Mouse (Mus musculus) C2C12 (cell line): ENCODE results near the gene Zfhx3. TPM values are rescaled to one million over a fixed set of nuclear protein-coding genes. Genes with fewer than 3 reads are reported as not detected.

Experiments used
- H3K27me3 ChIP-seq: one replicate; pipeline ENCODE4 v1.6.1; 2011; ENCODE audit not compliant: control insufficient read depth, insufficient read depth, insufficient read length
- H3K36me3 ChIP-seq: one replicate; pipeline ENCODE4 v1.6.1; 2011; ENCODE audit not compliant: control insufficient read depth, insufficient read depth
- H3K4me3 ChIP-seq: one replicate; pipeline ENCODE4 v1.5.1; 2011; ENCODE audit warnings: mild to moderate bottlenecking, control low read depth; ENCODE audit not compliant: poor library complexity, insufficient read depth, severe bottlenecking
- H3K79me2 ChIP-seq: one replicate; pipeline ENCODE4 v1.6.1; 2011; ENCODE audit not compliant: control insufficient read depth, insufficient read depth
- H3K79me3 ChIP-seq: one replicate; pipeline ENCODE4 v1.6.1; 2011; ENCODE audit warnings: low read depth, control low read depth
- H3ac ChIP-seq: one replicate; pipeline ENCODE3; 2011; ENCODE audit warnings: low read depth; ENCODE audit not compliant: control insufficient read depth, insufficient read length
- CEBPB ChIP-seq: IDR thresholded peaks from one replicate; pipeline ENCODE4 v1.6.1; 2011; ENCODE audit warnings: low read depth, mild to moderate bottlenecking, control low read depth, moderate library complexity
- CTCF ChIP-seq: IDR thresholded peaks from one replicate; pipeline ENCODE4 v1.5.1; 2011; ENCODE audit not compliant: control insufficient read depth, insufficient read depth, insufficient read length
- FOSL1 ChIP-seq: IDR thresholded peaks from one replicate; pipeline ENCODE4 v1.8.0; 2011; ENCODE audit warnings: mild to moderate bottlenecking, low read length; ENCODE audit not compliant: poor library complexity, insufficient read depth, severe bottlenecking
- MAX ChIP-seq: IDR thresholded peaks from one replicate; pipeline ENCODE4 v1.6.1; 2011; ENCODE audit warnings: mild to moderate bottlenecking, control low read depth
- MYOD1 ChIP-seq: IDR thresholded peaks from one replicate; pipeline ENCODE4 v1.6.1; 2011; ENCODE audit warnings: low read depth; ENCODE audit not compliant: control insufficient read depth, insufficient read length
- MYOG ChIP-seq: IDR thresholded peaks from one replicate; pipeline ENCODE4 v1.6.1; 2011; ENCODE audit not compliant: control insufficient read depth, insufficient read length; ENCODE audit errors: extremely low read depth
- USF1 ChIP-seq: IDR thresholded peaks from one replicate; pipeline ENCODE4 v1.6.1; 2011; ENCODE audit warnings: low read depth, mild to moderate bottlenecking, control low read depth, moderate library complexity
- polyA plus RNA-seq: library from polyadenylated mRNA; unstranded; fragments of >200 nt; fragmentation: generic; extraction: Trizol; gene quantifications from one replicate; pipeline ENCODE4 v1.2.1, GENCODE M21; 2012; ENCODE audit warnings: missing spikeins

Gene Zfhx3
- polyA plus RNA-seq, 1 experiment: 4.3 TPM

DNA sequence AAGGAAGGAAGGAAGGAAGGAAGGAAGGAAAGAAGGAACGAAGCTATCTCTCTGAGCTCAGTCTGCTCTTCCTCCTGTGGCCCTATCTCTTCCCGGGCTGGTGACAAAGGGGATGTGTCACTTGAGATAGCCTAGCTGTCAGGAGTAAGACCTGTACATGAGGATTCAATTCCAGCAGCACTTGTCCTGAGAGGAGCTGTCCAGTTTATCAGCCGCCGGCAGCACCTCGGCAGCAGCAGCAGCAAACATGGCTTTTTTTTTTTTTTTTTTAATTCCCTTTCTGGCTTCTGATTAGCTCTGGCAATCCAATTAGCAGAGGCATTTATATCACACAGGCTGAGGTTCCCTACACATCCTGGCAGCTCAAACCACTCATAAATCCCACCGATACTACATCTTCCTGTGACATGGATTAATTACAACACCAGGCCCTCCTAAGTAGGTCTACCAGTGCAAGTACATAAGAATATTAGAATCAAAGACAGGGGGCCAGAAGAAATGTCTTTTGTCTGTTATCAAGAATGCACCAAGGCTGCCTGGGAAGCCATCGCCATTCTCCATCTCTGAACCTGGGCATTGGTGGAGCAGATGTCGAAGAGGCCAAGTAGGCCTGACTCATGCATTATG is 596.6 kb downstream of the Zfhx3 start:
- H3K36me3 ChIP-seq: no peaks in the 10 kb centered on the region
- H3K79me3 ChIP-seq: no peaks in the 10 kb centered on the region
- no peaks in the 10 kb centered on the region for H3K79me2 ChIP-seq
- H3K4me3 ChIP-seq: no peak overlapping the region
- TF ChIP-seq CEBPB (no peak), USF1 (no peak), MYOD1 (no peak), MAX (no peak), MYOG (no peak), CTCF (no peak), FOSL1 (no peak)
- H3K27me3 ChIP-seq: no peaks in the 10 kb centered on the region
- no peak overlapping the region for H3ac ChIP-seq

DNA sequence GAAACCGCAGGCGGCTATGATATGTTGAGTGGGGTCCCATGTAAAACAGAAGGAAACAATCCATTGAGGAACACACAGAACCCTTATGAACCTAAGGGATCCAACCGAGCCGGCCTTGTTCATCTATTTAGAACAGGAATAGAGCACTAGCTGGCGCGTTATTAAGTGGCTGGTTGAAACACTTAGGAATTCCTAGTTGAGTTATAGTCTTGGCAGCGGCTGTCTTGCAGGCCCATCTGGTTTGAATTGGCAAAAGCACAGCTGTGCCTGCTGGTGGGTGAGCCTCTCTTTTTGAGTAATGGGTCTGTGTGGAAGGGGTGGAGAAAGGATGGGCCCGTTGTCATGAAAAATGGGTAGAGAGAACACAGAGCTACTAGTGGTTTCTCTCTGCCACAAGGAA is 610.1 kb downstream of the Zfhx3 start:
- no peak overlapping the region for H3ac ChIP-seq
- no peak overlapping the region for H3K4me3 ChIP-seq
- H3K79me2 ChIP-seq: no peaks in the 10 kb centered on the region
- H3K79me3 ChIP-seq: no peaks in the 10 kb centered on the region
- no peak for TF ChIP-seq FOSL1
- no peak for TF ChIP-seq MAX
- no peak for TF ChIP-seq MYOD1
- H3K36me3 ChIP-seq: no peaks in the 10 kb centered on the region
- H3K27me3 ChIP-seq: no peaks in the 10 kb centered on the region

DNA sequence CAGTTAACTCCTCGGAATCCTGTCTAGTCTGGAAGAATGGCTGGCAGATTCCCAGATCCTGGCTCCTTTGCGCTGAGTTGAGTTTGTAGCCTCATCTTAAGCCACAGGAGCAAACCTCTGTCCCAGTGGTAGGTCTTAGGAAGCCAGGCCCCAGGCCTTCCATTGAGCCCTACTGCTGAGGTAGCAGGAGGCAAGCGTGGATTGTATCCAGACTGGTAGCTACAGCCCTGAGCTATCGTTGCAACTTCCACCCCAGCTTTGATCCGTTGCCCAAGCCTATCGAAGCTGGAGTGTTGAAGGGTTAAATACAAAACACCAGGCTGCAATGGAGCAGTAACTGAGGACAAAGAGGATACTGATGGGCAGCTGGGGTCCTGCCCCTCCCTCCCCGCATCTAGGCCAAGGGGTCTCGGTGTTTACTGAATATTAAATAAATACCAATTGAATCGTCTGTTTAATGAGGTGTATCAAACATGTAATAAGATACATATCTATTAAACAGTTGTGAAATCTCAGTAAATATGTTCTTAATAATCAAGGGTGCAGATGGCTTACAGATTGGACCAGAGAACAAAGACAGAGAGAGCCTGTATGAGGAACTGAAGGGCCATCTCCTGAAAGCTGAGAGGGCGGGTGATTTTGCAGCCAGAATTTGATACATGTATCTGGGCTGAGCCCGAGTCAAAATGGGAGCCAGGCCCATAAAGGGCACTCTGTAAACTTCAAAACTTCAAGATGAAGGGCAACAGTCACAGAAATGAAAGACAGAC is 611.5 kb downstream of the Zfhx3 start:
- Histone ChIP-seq H3K79me2 (no peaks in the 10 kb centered on the region), H3K79me3 (no peaks in the 10 kb centered on the region), H3ac (no peak overlapping the region), H3K4me3 (no peak overlapping the region), H3K36me3 (no peaks in the 10 kb centered on the region), H3K27me3 (no peaks in the 10 kb centered on the region)
- TF ChIP-seq MYOD1 (no peak), FOSL1 (no peak), CEBPB (no peak), MYOG (no peak), USF1 (no peak), MAX (no peak), CTCF (no peak)

DNA sequence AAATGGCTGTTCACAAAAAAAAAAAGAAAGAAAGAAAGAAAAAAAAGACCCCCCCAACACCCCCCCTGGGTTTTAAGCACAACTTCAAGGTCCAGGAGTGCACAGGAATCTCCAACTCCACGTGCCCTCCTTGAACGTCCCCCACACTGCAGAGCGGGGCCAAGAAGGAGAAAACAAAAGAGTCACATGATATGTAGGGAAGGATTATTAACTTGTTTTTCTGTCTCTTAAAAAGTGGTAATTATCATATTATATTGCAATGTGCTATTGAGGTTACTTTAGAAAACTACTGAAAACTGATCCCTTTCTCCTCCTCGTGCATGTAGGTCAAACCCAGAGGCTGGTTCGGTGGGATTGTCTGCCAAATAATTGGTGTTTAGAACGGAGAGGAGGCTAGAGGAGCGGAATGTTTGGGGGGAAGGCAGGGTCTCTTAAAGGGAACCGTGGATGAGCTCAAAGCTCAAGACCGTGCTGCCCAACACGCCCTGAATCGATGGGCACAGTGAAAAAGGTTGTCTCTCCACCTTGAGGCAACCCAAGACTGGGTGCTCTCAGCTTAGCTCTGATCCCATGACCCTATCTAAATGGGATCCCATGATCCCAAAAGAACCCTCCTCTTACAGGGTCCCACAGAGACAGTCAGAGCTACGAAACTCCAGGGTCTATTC is 612.3 kb downstream of the Zfhx3 start:
- Histone ChIP-seq H3K79me3 (no peaks in the 10 kb centered on the region), H3K27me3 (no peaks in the 10 kb centered on the region), H3K4me3 (no peak overlapping the region), H3K36me3 (no peaks in the 10 kb centered on the region), H3K79me2 (no peaks in the 10 kb centered on the region), H3ac (no peak overlapping the region)
- TF ChIP-seq CEBPB: no peak

DNA sequence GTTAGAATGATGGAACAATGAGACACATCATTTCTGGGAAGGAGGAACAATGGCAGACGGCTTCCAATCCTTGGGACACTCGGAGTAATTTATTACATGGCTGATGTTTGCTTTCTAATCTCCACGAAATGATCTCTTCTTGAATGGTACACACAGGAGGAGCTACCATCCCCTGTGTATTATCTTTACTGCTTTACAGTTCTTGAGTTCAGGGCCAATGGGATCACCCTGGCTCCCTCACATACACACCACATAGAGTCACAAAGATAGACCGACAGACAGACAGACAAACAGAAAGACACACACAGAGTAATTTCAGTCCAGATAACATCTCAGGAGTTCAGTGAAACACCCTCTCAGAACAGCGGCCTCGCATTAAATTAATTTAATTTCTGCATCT is 621.0 kb downstream of the Zfhx3 start:
- Histone ChIP-seq H3K4me3 (no peak overlapping the region), H3K79me2 (no peaks in the 10 kb centered on the region), H3K79me3 (no peaks in the 10 kb centered on the region), H3K27me3 (no peaks in the 10 kb centered on the region), H3ac (no peak overlapping the region), H3K36me3 (no peaks in the 10 kb centered on the region)
- no peak for TF ChIP-seq MYOG
- no peak for TF ChIP-seq USF1
- TF ChIP-seq FOSL1: no peak
- no peak for TF ChIP-seq CEBPB
- no peak for TF ChIP-seq CTCF
- no peak for TF ChIP-seq MYOD1
